Mouse (Mus musculus) embryonic facial prominence, embryonic 11.5 days (tissue): ENCODE measurements around the gene Gabarap. TPM values are rescaled to one million over a fixed set of nuclear protein-coding genes. Genes with fewer than 3 reads are reported as not detected.
A peak's percentile ranks its signal among the peaks of the same experiment; 100 is the strongest.

Experiments used
- ATAC-seq: fragments of 200-750 bp; cut with Nextera tagmentation; replicated peaks from 2 replicates; pipeline ENCODE4 v1.8.0; 2017; ENCODE audit warnings: low read depth; ENCODE audit not compliant: insufficient number of reproducible peaks, low FRiP score, low TSS enrichment
- DNase-seq: peaks from one replicate; pipeline ENCODE4 v3.0.0-alpha.2; 2015; ENCODE audit warnings: low spot score
- H3K27ac ChIP-seq: fragments of 300-500 bp; sonication (generic); replicated peaks from 2 replicates; pipeline ENCODE4 v1.5.1; 2014; ENCODE audit warnings: mild to moderate bottlenecking, low read depth, low read length, control low read depth
- H3K27me3 ChIP-seq: fragments of 300-500 bp; sonication (generic); 2 replicates; pipeline ENCODE4 v1.6.1; 2014; ENCODE audit warnings: mild to moderate bottlenecking, low read length, moderate library complexity, mixed read lengths; ENCODE audit not compliant: control insufficient read depth, insufficient read depth
- H3K36me3 ChIP-seq: fragments of 300-500 bp; sonication (generic); replicated peaks from 2 replicates; pipeline ENCODE4 v1.6.1; 2014; ENCODE audit warnings: low read depth, mild to moderate bottlenecking, low read length, moderate library complexity, mixed read lengths; ENCODE audit not compliant: control insufficient read depth, insufficient read depth
- H3K4me1 ChIP-seq: fragments of 300-500 bp; sonication (generic); 2 replicates; pipeline ENCODE4 v1.6.1; 2014; ENCODE audit warnings: low read length, mixed read lengths; ENCODE audit not compliant: control insufficient read depth, insufficient read depth
- H3K4me2 ChIP-seq: fragments of 300-500 bp; sonication (generic); 2 replicates; pipeline ENCODE4 v1.6.1; 2014; ENCODE audit warnings: low read depth, mild to moderate bottlenecking, control low read depth, low read length, moderate library complexity
- H3K4me3 ChIP-seq: fragments of 300-500 bp; sonication (generic); 2 replicates; pipeline ENCODE4 v1.5.1; 2014; ENCODE audit warnings: low read depth, low read length, control low read depth
- H3K9ac ChIP-seq: fragments of 300-500 bp; sonication (generic); replicated peaks from 2 replicates; pipeline ENCODE4 v1.6.1; 2014; ENCODE audit warnings: mild to moderate bottlenecking, control low read depth, low read length
- H3K9me3 ChIP-seq: fragments of 300-500 bp; sonication (generic); replicated peaks from 2 replicates; pipeline ENCODE4 v1.6.1; 2016; ENCODE audit warnings: mild to moderate bottlenecking, low read length, inconsistent platforms, mixed read lengths; ENCODE audit not compliant: control insufficient read depth
- WGBS: fragments of 180-500 bp; shearing (Covaris S2); extraction: QIAGEN DNeasy Blood & Tissue Kit; methylation state at CpG from one replicate; pipeline ENCODE4 v1.1.7; 2014; 5-methylcytosine and 5-hydroxymethylcytosine counted together
- polyA plus RNA-seq: library from polyadenylated mRNA; unstranded; fragments of >200 nt; fragmentation: Nextera tagmentation; extraction: Ambion mirVana; gene quantifications from 2 replicates; pipeline ENCODE4 v1.2.1, GENCODE M21; 2014

Gabarap gene
- polyA plus RNA-seq, 1 experiment from 2014 or later: 474 TPM

GRCm38 (mm10) chr11:69984431-69984830 is 6.5 kb upstream of the Gabarap start:
- H3K4me2 ChIP-seq: no peak overlapping the region
- no peak for ATAC-seq
- peaks cover 13% of the 10 kb centered on the region for H3K36me3 ChIP-seq
- H3K9me3 ChIP-seq: no peaks in the 10 kb centered on the region
- H3K9ac ChIP-seq: no peak overlapping the region
- peaks cover 4% of the 10 kb centered on the region for H3K4me1 ChIP-seq
- WGBS: 90% methylated on average over 8 of the region's 8 CpGs
- H3K27me3 ChIP-seq: no peaks in the 10 kb centered on the region
- no peak for DNase-seq
- H3K4me3 ChIP-seq: no peak overlapping the region
- H3K27ac ChIP-seq: no peak overlapping the region

- Histone ChIP-seq H3K4me2 (no peak overlapping the region), H3K4me3 (no peak overlapping the region), H3K36me3 (peaks cover 13% of the 10 kb centered on the region), H3K27me3 (no peaks in the 10 kb centered on the region), H3K9ac (no peak overlapping the region), H3K27ac (0 out of 2 replicates have a peak overlapping the region, but pooled peaks have one; percentile 81), H3K4me1 (no peaks in the 10 kb centered on the region; the same call in 1 of the 2 replicates), H3K9me3 (no peaks in the 10 kb centered on the region)
- DNase-seq (no peak), ATAC-seq (no peak)
- 89% methylated on average over 8 of the region's 8 CpGs for WGBS
Observed at GRCm38 (mm10) chr11:69989949-69990348, 994 bp upstream of the Gabarap start.

DNA sequence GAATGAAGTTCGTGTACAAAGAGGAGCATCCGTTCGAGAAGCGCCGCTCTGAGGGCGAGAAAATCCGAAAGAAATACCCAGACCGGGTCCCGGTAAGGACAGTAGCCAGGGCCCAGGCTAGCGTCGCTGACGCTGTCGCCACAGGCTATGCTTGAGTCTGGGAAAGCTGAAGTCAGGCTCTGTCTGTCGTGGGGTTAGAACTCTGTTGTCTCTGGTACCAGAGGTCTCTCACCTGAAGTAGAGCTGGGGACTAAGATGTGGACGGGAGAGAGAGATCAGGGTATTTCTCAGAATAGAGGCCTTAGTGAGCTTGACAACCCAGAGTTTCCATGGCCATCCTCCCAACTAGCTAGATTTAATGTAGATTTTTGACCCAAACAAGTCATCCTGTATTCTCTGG is 768 bp downstream of the Gabarap start:
- H3K4me2 ChIP-seq: peak overlapping the region; percentile 82
- 0% methylated on average over 15 of the region's 15 CpGs for WGBS
- H3K4me1 ChIP-seq: no peaks in the 10 kb centered on the region; the same call in 1 of the 2 replicates
- ATAC-seq (no peak), DNase-seq (no peak)
- peaks cover 13% of the 10 kb centered on the region for H3K36me3 ChIP-seq
- peak overlapping the region; percentile 74 for H3K4me3 ChIP-seq
- H3K27me3 ChIP-seq: no peaks in the 10 kb centered on the region
- no peaks in the 10 kb centered on the region for H3K9me3 ChIP-seq
- H3K27ac ChIP-seq: peak overlapping the region; percentile 81
- H3K9ac ChIP-seq: peak overlapping the region; percentile 86

GRCm38 (mm10) chr11:69992396-69992795 is 1.5 kb downstream of the Gabarap start:
- Histone ChIP-seq H3K9me3 (no peaks in the 10 kb centered on the region), H3K27me3 (no peaks in the 10 kb centered on the region), H3K27ac (no peak overlapping the region), H3K9ac (peak overlapping the region; percentile 41; the same call in 1 of the 2 replicates), H3K36me3 (peaks cover 13% of the 10 kb centered on the region), H3K4me1 (no peaks in the 10 kb centered on the region; the same call in 1 of the 2 replicates), H3K4me3 (peak overlapping the region; percentile 74; the same call in 1 of the 2 replicates), H3K4me2 (peak overlapping the region; percentile 82)
- ATAC-seq: no peak
- 85% methylated on average over 10 of the region's 10 CpGs for WGBS
- DNase-seq: no peak

DNA sequence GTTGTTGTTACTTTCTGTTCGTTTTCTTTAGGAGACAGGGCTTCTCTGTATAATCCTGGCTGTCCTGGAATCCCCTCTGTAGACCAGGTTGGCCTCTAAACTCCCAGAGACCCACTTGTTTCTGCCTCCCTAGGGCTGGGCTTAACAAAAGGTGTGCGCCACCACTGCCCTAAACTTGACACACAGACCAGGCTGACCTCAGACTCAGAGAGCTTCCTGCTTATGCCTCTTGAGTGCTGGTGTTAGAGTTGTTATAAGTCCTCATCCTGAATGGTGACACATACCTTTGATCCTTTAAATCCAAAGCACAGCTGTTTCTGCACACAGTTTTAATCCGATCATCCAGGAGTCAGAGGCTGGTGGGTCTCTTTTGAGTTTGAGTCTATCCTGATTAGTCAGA is 2.0 kb downstream of the Gabarap start:
- H3K27ac ChIP-seq: no peak overlapping the region
- 82% methylated on average over 3 of the region's 3 CpGs for WGBS
- no peak overlapping the region for H3K9ac ChIP-seq
- H3K9me3 ChIP-seq: no peaks in the 10 kb centered on the region
- H3K4me1 ChIP-seq: no peaks in the 10 kb centered on the region; the same call in 1 of the 2 replicates
- no peaks in the 10 kb centered on the region for H3K27me3 ChIP-seq
- ATAC-seq (no peak), DNase-seq (no peak)
- no peak overlapping the region for H3K4me3 ChIP-seq
- peaks cover 13% of the 10 kb centered on the region for H3K36me3 ChIP-seq
- H3K4me2 ChIP-seq: no peak overlapping the region; the same call in 1 of the 2 replicates

DNA sequence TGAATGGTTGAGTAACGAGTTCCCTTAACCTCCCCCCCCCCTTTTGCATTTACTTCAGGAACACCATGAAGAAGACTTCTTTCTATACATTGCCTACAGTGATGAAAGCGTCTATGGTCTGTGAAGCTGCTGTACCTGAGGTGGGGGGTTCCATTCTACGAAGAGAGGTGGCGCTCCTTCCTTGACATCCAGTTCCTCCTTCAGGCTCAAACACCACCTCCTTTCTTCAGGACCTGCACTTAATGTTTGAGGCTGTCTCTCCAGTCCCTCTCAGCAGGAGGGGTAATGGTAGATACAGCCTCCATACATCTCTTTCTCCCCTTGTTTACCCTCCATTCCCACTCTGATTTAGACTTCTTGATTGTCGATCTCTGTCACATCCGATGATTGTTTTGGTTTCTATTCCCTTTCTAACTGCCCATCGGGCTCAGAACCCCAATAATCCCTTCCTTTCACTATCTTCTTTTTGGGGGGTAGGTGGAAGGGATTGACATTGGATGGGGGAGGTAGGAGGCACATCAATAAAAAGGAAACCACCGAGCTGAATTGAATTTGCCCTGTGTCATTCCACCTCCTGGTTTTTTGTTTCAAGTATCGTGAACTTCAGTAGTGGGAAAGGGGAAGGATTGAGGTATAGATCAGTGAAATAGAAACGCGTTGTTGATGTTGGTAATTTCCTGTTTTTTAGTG is 3.6 kb downstream of the Gabarap start:
- no peak overlapping the region for H3K27ac ChIP-seq
- H3K36me3 ChIP-seq: peaks cover 11% of the 10 kb centered on the region
- no peak overlapping the region for H3K4me2 ChIP-seq
- ATAC-seq (no peak), DNase-seq (no peak)
- no peak overlapping the region for H3K9ac ChIP-seq
- no peaks in the 10 kb centered on the region for H3K9me3 ChIP-seq
- 85% methylated on average over 11 of the region's 11 CpGs for WGBS
- H3K27me3 ChIP-seq: no peaks in the 10 kb centered on the region
- H3K4me1 ChIP-seq: no peaks in the 10 kb centered on the region; the same call in none of the 2 replicates
- peak overlapping the region; percentile 98; the same call in 1 of the 2 replicates for H3K4me3 ChIP-seq

- H3K9me3 ChIP-seq: no peaks in the 10 kb centered on the region
- peaks cover 11% of the 10 kb centered on the region for H3K36me3 ChIP-seq
- WGBS: 0% methylated on average over 35 of the region's 36 CpGs
- peak; percentile 77 for ATAC-seq
- H3K4me2 ChIP-seq: peak within 1 kb of the TSS; percentile 50
- peak within 1 kb of the TSS; percentile 98 for H3K4me3 ChIP-seq
- no peaks in the 10 kb centered on the region; the same call in none of the 2 replicates for H3K4me1 ChIP-seq
- H3K27me3 ChIP-seq: no peaks in the 10 kb centered on the region
- peak within 1 kb of the TSS; percentile 97 for H3K27ac ChIP-seq
- H3K9ac ChIP-seq: peak within 1 kb of the TSS; percentile 98
- DNase-seq: peak; percentile 98
Observed at GRCm38 (mm10) chr11:69995391-69995960, 4.5 kb downstream of the Gabarap start, which contains the start of gene Phf23. TSS of gene Phf23 (plus strand) at chr11:69995777.
